Mouse (Mus musculus): ENCODE measurements at regions not wholly inside any gene's neighbourhood (a gene's known extent, or its start where the extent isn't known, plus 50 kb on each side); places are given as distances from the start of the nearest gene placed in this dataset.

DNA sequence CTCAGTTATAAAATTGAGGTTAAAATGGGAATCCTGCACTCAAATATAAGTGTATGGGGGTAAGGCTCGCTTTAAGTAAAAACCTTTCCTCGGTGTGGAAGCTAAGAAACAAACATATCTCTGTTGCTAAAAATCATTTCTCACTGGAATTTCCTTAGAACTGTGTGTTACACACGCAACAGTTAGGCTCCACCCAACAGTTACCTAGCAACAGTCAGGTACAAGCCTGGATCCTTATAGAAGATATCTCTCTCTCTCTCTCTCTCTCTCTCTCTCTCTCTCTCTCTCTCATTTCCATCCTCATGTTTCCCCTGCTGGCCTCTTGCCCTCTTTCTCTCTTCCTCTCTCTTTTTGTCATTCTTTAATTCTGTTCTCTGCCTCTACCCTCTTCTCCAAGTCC, 211.1 kb upstream of the Cxadr start:
- H3K4me3 ChIP-seq = no peak overlapping the region
- H3K4me2 ChIP-seq (replicated peaks) = no peak overlapping the region
- H3K9ac ChIP-seq = no peak overlapping the region
- H3K27me3 ChIP-seq = no peaks in the 10 kb centered on the region
- no peaks in the 10 kb centered on the region for H3K9me3 ChIP-seq
- ATAC-seq (ENCODE audit: low FRiP score, low read depth) = no peak
- WGBS = 78% methylated on average over 3 of the region's 3 CpGs
- H3K4me1 ChIP-seq = no peaks in the 10 kb centered on the region
- H3K36me3 ChIP-seq = no peaks in the 10 kb centered on the region
- H3K27ac ChIP-seq = no peak overlapping the region

DNA sequence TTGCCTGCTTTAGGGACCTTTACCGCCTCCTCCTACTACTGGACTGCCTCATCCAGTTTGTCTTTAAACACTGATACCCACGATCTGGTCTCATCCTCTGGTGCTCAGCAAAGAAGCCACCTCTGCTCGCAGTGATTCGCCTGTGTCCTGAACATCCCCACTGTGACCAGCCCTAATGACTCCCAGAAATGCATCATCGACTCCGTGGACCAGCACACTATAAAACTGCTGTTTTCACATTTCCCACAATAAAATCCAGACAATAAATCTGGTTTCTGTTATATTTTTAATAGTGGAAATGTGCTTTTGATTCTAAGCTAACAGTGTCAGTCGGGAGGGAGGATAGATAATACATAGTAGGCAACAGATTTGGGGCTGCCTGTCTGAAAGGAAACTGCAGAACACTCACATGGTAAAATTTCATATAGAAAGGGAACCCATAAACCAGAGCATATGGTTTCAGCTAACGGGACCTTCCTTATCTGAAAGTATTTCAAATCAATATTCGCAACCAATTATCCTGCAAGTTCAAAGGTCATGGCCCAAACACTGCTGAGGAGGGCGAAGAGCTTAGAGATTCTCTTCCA, 233.7 kb upstream of the Cxadr start:
- H3K27me3 ChIP-seq = no peaks in the 10 kb centered on the region
- no peak overlapping the region for H3K4me3 ChIP-seq
- no peaks in the 10 kb centered on the region for H3K9me3 ChIP-seq
- WGBS = 31% methylated on average over 10 of the region's 10 CpGs
- peaks cover 20% of the 10 kb centered on the region for H3K4me1 ChIP-seq
- no peaks in the 10 kb centered on the region for H3K36me3 ChIP-seq
- H3K4me2 ChIP-seq (replicated peaks) = no peak overlapping the region
- no peak overlapping the region for H3K9ac ChIP-seq
- ATAC-seq (ENCODE audit: low FRiP score, low read depth) = peak; percentile 78
- H3K27ac ChIP-seq = peak overlapping the region; percentile 48; the same call in 1 of the 2 replicates

DNA sequence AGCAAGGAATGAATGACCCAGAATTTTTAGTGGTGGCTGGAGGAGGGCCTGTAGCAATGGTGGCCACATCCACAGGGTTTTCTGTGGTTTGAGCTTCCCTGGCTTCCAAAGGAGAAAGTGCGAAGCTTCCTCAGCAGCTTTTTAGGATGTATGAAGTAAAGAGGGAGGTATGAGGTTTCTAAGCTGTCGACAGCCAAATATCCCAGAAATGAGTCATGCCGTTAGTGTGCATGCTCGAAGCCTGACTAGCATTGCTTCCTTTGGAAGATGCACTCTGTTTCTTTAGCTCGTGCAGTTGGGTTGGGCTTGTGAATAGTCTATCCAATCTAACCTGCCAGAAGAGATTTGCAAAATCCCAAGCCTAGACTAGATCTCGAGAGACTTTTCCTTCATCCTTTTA, 240.8 kb upstream of the Cxadr start:
- Histone ChIP-seq H3K4me1 (peaks cover 23% of the 10 kb centered on the region), H3K9ac (no peak overlapping the region), H3K27ac (no peak overlapping the region), H3K4me3 (no peak overlapping the region), H3K27me3 (no peaks in the 10 kb centered on the region), H3K36me3 (no peaks in the 10 kb centered on the region), H3K9me3 (peaks cover 5% of the 10 kb centered on the region; the same call in 1 of the 2 replicates), H3K4me2 (replicated peaks) (no peak overlapping the region)
- WGBS = 82% methylated on average over 6 of the region's 6 CpGs
- no peak for ATAC-seq (ENCODE audit: low FRiP score, low read depth)

DNA sequence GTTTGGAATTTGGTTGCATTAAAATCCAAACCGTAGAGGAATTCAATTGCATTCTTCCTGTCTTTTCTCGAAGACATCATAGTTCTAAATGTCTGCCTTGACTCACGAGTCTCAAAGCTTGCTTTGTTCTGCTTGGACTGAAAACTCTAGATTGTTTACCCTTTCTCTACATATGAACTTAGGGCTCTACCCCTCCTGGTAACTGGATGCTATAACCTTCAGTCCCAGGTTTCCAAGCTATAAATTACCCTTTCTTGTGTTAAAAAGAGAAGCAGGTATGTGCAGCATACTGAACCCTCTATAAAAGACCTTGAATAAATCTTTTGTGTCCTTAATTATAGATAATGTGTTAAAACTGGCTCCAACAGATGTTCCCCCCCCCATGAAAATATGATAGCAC, 243.7 kb upstream of the Cxadr start:
- ATAC-seq (ENCODE audit: low FRiP score, low read depth) = no peak

DNA sequence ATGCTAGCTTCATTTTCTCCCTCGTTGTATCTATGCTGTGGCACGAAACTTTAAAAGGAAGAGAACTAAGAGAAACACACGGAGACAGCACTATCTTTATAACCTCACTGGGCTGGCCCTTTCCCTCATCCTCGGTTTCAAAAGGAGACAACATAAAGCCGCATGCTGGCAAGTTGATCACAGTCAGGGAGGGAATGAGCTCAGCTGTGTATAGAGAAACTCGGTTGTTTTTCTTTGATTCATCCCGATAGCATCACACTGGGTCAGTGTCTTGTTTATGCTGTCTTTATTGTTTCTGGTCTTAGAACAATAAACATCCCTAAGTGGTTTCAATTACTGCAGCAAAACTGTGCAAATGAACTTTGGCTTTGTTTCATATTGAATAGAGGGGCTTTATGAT, 249.2 kb upstream of the Cxadr start:
- Histone ChIP-seq H3K9me3 (no peaks in the 10 kb centered on the region), H3K27ac (no peak overlapping the region), H3K4me1 (peaks cover 5% of the 10 kb centered on the region; the same call in 1 of the 2 replicates), H3K9ac (no peak overlapping the region), H3K4me3 (no peak overlapping the region), H3K27me3 (no peaks in the 10 kb centered on the region), H3K4me2 (replicated peaks) (no peak overlapping the region), H3K36me3 (no peaks in the 10 kb centered on the region)
- ATAC-seq (ENCODE audit: low FRiP score, low read depth) = no peak
- WGBS = 47% methylated on average over 7 of the region's 7 CpGs

More for the DNA sequence above, 243.7 kb upstream of the Cxadr start:
- peaks cover 14% of the 10 kb centered on the region for H3K4me1 ChIP-seq
- 44% methylated on average over 3 of the region's 3 CpGs for WGBS
- H3K9me3 ChIP-seq = peaks cover 5% of the 10 kb centered on the region; the same call in 1 of the 2 replicates
- no peaks in the 10 kb centered on the region for H3K27me3 ChIP-seq
- H3K27ac ChIP-seq = no peak overlapping the region; the same call in 1 of the 2 replicates
- H3K36me3 ChIP-seq = no peaks in the 10 kb centered on the region
- no peak overlapping the region for H3K4me3 ChIP-seq
- no peak overlapping the region for H3K9ac ChIP-seq
- H3K4me2 ChIP-seq (replicated peaks) = no peak overlapping the region

DNA sequence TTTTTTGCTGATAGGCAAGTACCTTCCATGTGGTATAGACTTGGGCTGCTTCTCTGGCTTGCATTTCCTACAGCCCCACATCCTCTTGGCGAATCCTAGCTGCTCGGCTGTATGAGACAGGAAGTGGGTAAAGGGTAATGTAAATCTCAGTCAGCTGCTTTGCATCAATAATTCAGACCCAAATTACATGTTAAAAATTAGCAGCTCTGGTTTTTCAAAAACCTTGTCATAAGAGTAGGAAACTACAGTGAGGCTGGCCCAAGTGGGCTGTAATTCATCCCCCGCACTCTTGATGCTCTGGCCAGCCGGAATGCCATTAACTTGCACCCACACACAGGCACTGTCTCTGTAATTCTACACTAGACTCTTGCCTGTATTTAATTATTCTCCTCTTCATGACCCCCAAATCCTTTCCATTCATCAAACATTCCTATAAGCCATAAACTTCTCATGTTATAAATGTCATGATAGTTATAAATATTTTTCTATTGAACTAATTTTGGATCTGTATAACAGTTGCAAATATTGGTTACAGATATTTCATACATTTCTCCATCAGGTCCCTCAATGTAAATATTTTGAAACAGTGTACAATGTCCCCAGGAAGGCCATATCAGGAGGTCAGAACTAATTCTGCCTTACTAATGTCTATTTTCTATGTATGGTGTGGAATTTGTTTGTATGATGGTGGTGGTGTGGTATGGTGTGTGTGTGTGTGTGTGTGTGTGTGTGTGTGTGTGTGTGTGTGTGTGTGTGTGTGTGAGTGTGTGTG, 261.0 kb upstream of the Cxadr start:
- 28% methylated on average over 4 of the region's 4 CpGs for WGBS
- H3K9ac ChIP-seq = no peak overlapping the region
- no peaks in the 10 kb centered on the region for H3K9me3 ChIP-seq
- no peak overlapping the region for H3K27ac ChIP-seq
- peaks cover 5% of the 10 kb centered on the region for H3K4me1 ChIP-seq
- peak; percentile 61 for ATAC-seq (ENCODE audit: low FRiP score, low read depth)
- H3K4me3 ChIP-seq = no peak overlapping the region
- H3K4me2 ChIP-seq (replicated peaks) = no peak overlapping the region
- no peaks in the 10 kb centered on the region for H3K27me3 ChIP-seq
- H3K36me3 ChIP-seq = no peaks in the 10 kb centered on the region

DNA sequence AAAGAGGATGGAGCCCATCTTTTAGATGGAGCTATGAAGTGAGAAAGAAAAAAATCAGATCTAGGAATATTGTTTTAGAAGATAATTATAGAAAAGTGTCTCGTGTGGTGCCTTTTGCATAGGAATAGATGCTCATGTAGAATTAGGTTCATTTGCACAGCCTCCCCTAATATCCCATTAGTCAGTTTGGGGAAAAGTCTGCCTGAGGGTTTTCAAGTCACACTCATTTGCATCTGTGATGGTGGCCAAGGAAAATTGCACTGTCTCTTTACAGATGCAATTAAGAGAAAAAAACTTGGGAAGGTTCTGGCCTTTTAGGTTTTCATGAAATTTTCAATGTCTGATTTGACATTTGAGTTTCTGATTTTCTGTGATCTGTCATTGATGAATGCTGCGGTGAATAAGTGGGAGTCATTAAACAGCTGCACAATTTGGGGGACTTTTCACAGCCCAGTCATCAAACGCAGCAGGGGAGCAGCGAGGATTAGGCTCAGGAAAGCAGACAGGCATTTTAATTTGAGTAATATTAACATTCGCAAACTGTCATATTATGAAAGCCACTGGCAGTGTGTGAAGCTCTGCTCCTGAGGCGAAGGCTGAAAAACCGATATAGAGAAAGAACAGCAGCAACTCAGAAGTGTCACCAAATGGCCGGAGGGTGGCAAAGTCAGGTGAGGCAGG, 281.5 kb upstream of the Cxadr start:
- Histone ChIP-seq H3K27me3 (no peaks in the 10 kb centered on the region), H3K9ac (no peak overlapping the region), H3K27ac (no peak overlapping the region), H3K4me3 (no peak overlapping the region), H3K9me3 (no peaks in the 10 kb centered on the region), H3K36me3 (no peaks in the 10 kb centered on the region), H3K4me1 (no peaks in the 10 kb centered on the region), H3K4me2 (replicated peaks) (no peak overlapping the region)
- 52% methylated on average over 8 of the region's 8 CpGs for WGBS
- no peak for ATAC-seq (ENCODE audit: low FRiP score, low read depth)

DNA sequence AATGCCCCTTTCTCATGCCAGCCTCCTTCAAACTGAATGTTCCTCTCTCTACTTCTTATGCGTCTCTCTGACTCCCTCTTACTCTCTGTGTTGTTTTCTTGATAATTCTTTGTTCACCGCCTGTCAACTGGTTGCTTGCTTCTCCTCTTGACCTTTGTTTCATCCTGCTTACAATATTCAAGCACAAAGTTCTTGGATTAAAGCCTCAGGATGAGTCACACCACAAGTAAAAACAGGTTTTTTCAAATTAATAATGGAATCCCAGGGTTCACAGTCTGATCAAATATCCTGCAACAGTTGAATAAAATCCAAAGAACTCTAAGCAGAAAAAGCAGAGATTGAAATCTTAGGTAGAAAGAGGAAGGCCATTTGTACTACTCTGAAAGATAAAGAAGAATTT, 285.9 kb upstream of the Cxadr start:
- Histone ChIP-seq H3K9ac (no peak overlapping the region), H3K4me1 (no peaks in the 10 kb centered on the region), H3K4me2 (replicated peaks) (no peak overlapping the region), H3K27ac (no peak overlapping the region), H3K27me3 (no peaks in the 10 kb centered on the region), H3K4me3 (no peak overlapping the region), H3K36me3 (no peaks in the 10 kb centered on the region), H3K9me3 (no peaks in the 10 kb centered on the region)
- no peak for ATAC-seq (ENCODE audit: low FRiP score, low read depth)
- WGBS = 74% methylated on average over 2 of the region's 2 CpGs

DNA sequence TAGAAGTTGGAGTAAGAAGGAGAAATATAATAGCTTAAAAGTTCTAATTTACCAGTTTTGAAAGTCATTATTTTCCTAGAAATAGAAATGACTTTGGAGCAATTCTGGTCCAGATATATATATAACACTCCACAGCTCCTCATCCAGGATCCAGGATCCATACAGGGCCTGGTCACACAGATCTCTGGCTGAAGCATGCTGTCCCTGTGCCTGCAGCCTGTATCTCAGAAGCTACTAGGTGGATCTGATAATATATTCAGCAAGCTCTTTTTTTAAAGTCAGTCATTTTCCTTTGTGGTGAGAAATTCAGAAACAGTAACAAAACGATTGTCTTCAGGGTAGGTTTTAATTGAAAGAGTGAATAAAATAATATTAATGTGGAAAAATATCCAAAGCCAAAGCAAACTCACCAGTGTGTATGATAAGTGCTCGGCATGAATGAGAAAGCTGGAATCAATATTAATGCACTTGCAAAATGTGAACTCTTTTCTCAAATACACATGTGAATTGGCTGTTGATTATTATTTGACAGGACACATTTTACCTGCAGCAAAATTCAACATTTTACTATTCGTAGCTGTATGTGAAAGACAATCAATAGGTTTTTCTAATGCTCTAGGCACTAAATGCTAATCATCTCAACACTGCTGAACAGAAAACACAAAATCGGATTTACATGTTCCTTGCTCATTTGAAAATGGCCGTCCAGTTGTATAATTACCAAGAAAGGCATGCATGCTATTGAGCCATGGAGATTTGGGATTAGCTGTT, 288.1 kb upstream of the Cxadr start:
- no peaks in the 10 kb centered on the region for H3K9me3 ChIP-seq
- no peak overlapping the region for H3K9ac ChIP-seq
- 83% methylated on average over 5 of the region's 5 CpGs for WGBS
- no peak overlapping the region for H3K4me3 ChIP-seq
- H3K27ac ChIP-seq = no peak overlapping the region
- no peaks in the 10 kb centered on the region for H3K27me3 ChIP-seq
- H3K36me3 ChIP-seq = no peaks in the 10 kb centered on the region
- H3K4me1 ChIP-seq = no peaks in the 10 kb centered on the region
- no peak for ATAC-seq (ENCODE audit: low FRiP score, low read depth)
- no peak overlapping the region for H3K4me2 ChIP-seq (replicated peaks)

DNA sequence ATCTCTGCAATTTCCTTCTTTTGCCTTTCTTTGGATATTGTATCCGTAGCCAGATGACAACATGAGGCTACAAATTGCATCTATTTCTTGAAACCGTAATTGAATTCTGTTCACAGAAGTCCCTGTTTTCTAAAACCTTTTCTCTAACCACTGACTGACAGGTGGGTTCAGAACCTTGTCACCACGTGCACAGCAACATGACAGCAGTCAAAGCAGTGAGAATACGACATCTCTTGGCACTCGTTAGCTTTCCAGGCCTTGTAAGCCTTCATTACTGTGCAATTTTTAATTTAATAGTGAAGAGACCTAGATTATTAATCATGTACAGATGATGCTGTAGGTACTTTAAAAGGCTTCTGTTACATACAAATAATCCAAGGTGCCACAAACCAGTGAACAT, 297.3 kb upstream of the Cxadr start:
- H3K27me3 ChIP-seq = no peaks in the 10 kb centered on the region
- H3K9me3 ChIP-seq = no peaks in the 10 kb centered on the region
- ATAC-seq (ENCODE audit: low FRiP score, low read depth) = no peak
- H3K4me3 ChIP-seq = no peak overlapping the region
- no peaks in the 10 kb centered on the region for H3K4me1 ChIP-seq
- H3K4me2 ChIP-seq (replicated peaks) = no peak overlapping the region
- 67% methylated on average over 5 of the region's 5 CpGs for WGBS
- H3K36me3 ChIP-seq = no peaks in the 10 kb centered on the region
- H3K27ac ChIP-seq = no peak overlapping the region
- no peak overlapping the region for H3K9ac ChIP-seq

DNA sequence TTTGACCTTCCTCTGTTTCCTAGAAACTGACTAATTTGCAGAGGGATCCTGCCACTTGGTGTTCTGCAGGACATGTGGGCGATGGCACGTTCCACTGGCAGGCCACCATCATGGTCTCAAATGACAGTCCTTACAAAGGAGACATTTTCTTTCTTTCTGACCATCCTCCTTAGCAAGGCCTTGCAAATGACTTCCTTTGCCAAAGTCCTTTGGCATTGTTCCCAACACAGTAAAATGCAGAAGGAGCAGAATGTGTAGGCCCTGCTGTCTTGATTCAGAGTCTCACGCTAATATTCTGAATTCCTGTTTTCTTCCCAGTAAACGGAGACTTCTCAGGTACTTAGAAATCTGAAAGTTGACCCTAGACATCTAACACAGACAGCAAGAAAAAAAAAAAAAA, 308.3 kb upstream of the Cxadr start:
- H3K27ac ChIP-seq = no peak overlapping the region
- H3K9me3 ChIP-seq = no peaks in the 10 kb centered on the region
- H3K4me2 ChIP-seq (replicated peaks) = no peak overlapping the region
- H3K36me3 ChIP-seq = no peaks in the 10 kb centered on the region
- 52% methylated on average over 4 of the region's 4 CpGs for WGBS
- no peaks in the 10 kb centered on the region for H3K4me1 ChIP-seq
- H3K9ac ChIP-seq = no peak overlapping the region
- no peak for ATAC-seq (ENCODE audit: low FRiP score, low read depth)
- no peak overlapping the region for H3K4me3 ChIP-seq
- no peaks in the 10 kb centered on the region for H3K27me3 ChIP-seq

DNA sequence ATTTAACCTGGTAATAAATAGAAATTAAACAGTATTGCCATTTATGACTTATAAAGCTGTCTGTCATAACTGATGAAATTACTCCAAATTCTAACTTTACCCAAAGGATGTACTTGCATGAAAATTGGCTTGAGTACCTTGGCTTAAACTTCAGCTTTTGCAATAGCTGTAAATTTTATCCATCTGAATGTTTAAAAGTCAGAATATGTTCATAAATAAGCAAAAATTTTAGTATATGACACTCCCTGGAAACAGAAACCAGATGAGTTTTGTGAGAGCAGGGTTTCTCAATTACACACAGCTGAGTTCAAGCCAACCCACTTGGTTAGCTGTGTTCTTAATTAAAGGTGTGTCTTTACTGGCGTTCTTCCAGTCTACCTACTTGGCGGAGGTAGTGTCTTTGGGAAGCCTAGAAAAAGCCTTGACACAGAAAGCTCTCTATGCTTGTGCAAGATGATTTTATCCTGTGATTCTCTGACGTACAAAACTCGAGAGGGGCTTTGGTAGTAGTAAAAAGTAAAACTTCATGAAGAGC, 311.4 kb upstream of the Cxadr start:
- 60% methylated on average over 4 of the region's 4 CpGs for WGBS
- no peak overlapping the region for H3K9ac ChIP-seq
- H3K27ac ChIP-seq = no peak overlapping the region
- H3K4me1 ChIP-seq = no peaks in the 10 kb centered on the region
- ATAC-seq (ENCODE audit: low FRiP score, low read depth) = no peak
- H3K36me3 ChIP-seq = no peaks in the 10 kb centered on the region
- H3K27me3 ChIP-seq = no peaks in the 10 kb centered on the region
- H3K4me3 ChIP-seq = no peak overlapping the region
- no peaks in the 10 kb centered on the region for H3K9me3 ChIP-seq
- H3K4me2 ChIP-seq (replicated peaks) = no peak overlapping the region

Measured in limb, embryonic 13.5 days (tissue).